Mouse (Mus musculus): Measurements from ENCODE around the gene Ptprb. TPM values are rescaled to one million over a fixed set of nuclear protein-coding genes. Genes with fewer than 3 reads are reported as not detected.

The Ptprb gene
- total RNA-seq, 1 experiment = 0.62 TPM

DNA sequence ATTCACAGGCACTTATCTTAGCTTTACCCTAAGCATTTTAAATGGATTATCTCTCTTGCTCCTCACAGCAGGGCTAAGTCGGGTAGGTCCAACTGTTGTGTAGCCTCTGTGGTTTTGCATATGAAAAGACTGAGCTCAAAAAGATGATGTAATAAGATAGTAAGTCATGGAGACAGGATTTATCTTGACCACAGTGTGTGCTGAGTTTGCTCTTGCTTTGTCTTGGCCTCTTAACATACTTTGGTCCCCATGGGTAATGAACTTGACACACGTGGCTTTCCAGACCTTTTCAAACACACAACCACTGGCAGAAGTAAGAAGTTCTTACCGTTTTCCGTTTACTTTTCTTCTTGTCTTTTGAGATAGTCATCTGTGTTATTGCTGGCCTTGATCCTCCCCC is 7.0 kb upstream of the Ptprb start:
- TF ChIP-seq HCFC1 (IDR thresholded peaks at IDR 0.05; ENCODE audit: borderline replicate concordance, insufficient read depth, low read length) (no peak), ZNF384 (IDR thresholded peaks at IDR 0.05; ENCODE audit: low read depth, low read length) (no peak), ZC3H11A (IDR thresholded peaks at IDR 0.05; ENCODE audit: borderline replicate concordance, low read depth, low read length) (no peak)
- no peak for DNase-seq (ENCODE audit: low read depth, low spot score)
- in situ Hi-C loops (cut with MboI; ENCODE audit: low sequenced_read_pairs in 2 of 2, unreplicated experiment in 2 of 2) = no loop called here

DNA sequence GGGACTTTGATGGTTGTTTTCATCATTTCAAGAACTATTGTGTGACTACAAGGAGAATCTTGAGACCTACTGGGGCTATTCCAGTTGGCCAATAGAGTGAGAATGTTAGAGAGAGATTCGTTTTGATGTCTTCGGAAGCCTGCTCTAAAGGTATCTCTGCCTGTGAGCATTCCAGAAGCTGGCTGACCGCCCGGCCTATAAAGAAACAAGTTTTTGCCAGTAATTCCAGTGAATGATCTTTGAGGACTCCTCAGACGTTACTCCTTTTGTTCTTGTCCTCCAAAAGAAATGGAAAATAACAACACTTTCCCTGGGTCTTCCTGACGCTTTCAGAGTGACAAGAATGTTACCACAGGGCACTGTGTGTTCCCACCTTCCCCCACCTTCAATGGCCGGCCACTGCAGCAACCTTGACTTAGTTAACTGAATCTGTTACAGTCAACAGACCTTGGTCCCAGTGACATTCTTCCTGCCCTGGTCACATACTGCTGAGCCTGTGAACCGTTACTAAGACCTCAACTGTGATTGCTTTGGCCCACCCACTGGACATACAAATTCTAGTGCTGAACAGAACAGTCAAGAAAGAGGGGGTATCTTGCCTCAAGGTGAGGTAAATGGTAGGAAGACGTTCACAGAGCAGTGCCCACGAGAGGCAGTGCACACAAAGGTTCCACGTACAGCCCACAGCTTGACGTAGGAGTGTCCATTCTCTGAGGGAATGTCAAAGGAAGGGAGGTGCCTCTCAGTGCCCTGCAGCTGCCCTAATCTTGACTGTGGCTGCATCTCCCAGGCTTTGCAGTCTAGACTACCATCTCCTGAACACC is 4.5 kb upstream of the Ptprb start:
- no peak for TF ChIP-seq ZNF384 (IDR thresholded peaks at IDR 0.05; ENCODE audit: low read depth, low read length)
- no peak for TF ChIP-seq HCFC1 (IDR thresholded peaks at IDR 0.05; ENCODE audit: borderline replicate concordance, insufficient read depth, low read length)
- TF ChIP-seq MAFK (IDR thresholded peaks at IDR 0.05; ENCODE audit: insufficient read depth, low read depth, low read length) = no peak
- TF ChIP-seq CHD2 (IDR thresholded peaks at IDR 0.05; ENCODE audit: low read depth, low read length) = no peak
- TF ChIP-seq ZC3H11A (IDR thresholded peaks at IDR 0.05; ENCODE audit: borderline replicate concordance, low read depth, low read length) = no peak
- H3K9me3 ChIP-seq (ENCODE audit: control insufficient read depth, insufficient read depth, low read depth, low read length) = no peaks in the 10 kb centered on the region
- H3K36me3 ChIP-seq (ENCODE audit: control insufficient read depth, insufficient read depth, low read length, poor library complexity, severe bottlenecking) = no peaks in the 10 kb centered on the region
- no peak for DNase-seq (ENCODE audit: low read depth, low spot score)
- H3K4me1 ChIP-seq (ENCODE audit: control insufficient read depth in 2 of 2, insufficient read depth in 2 of 2, low read length in 2 of 2, poor library complexity in 1 of 2) = peaks cover 0 to 4% of the 10 kb centered on the region in 2 experiments; a peak in 1 of 4 replicates
- H3K9ac ChIP-seq (ENCODE audit: insufficient read depth, low read depth, low read length, poor library complexity, severe bottlenecking) = no peak overlapping the region
- H3K27ac ChIP-seq (ENCODE audit: insufficient read depth, low read depth, low read length, poor library complexity, severe bottlenecking) = no peak overlapping the region
- H3K4me3 ChIP-seq (ENCODE audit: insufficient read depth in 1 of 2, low read depth in 1 of 2, low read length in 2 of 2, poor library complexity in 1 of 2, severe bottlenecking in 1 of 2) = no peak overlapping the region
- in situ Hi-C loops (cut with MboI; ENCODE audit: low sequenced_read_pairs in 2 of 2, unreplicated experiment in 2 of 2) = no loop called here

More for the DNA sequence above, 7.0 kb upstream of the Ptprb start:
- H3K4me3 ChIP-seq (ENCODE audit: insufficient read depth in 1 of 2, low read depth in 1 of 2, low read length in 2 of 2, poor library complexity in 1 of 2, severe bottlenecking in 1 of 2) = no peak overlapping the region
- no peaks in the 10 kb centered on the region for H3K36me3 ChIP-seq (ENCODE audit: control insufficient read depth, insufficient read depth, low read length, poor library complexity, severe bottlenecking)
- H3K9me3 ChIP-seq (ENCODE audit: control insufficient read depth, insufficient read depth, low read depth, low read length) = no peaks in the 10 kb centered on the region
- no peak overlapping the region for H3K9ac ChIP-seq (ENCODE audit: insufficient read depth, low read depth, low read length, poor library complexity, severe bottlenecking)
- H3K27ac ChIP-seq (ENCODE audit: insufficient read depth, low read depth, low read length, poor library complexity, severe bottlenecking) = no peak overlapping the region
- H3K4me1 ChIP-seq (ENCODE audit: control insufficient read depth in 2 of 2, insufficient read depth in 2 of 2, low read length in 2 of 2, poor library complexity in 1 of 2) = peaks cover 0 to 4% of the 10 kb centered on the region in 2 experiments; a peak in 1 of 4 replicates

DNA sequence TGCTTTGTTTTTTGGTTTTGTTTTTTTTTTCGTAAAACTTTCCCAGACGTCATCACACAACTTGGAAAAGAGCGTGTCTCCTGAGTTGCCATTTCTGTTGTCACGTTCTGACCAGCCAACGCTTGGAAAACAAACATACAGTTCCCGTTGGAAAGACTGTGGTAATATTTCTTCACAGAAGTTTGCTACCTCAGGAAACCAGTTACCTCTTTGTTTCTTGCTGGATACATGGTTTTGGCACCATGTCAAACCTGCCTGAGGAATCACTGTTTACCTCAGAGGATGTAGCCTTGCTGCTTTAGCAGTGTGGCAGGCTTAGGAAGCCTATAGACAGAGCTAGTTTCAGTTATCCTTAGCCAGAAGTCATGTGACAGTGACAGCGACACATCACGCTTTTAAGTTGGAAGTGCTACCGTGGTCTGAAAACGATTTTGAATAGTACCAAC is 3.8 kb upstream of the Ptprb start:
- in situ Hi-C loops (cut with MboI; ENCODE audit: low sequenced_read_pairs in 2 of 2, unreplicated experiment in 2 of 2) = no loop called here
- Histone ChIP-seq H3K9ac (ENCODE audit: insufficient read depth, low read depth, low read length, poor library complexity, severe bottlenecking) (no peak overlapping the region), H3K9me3 (ENCODE audit: control insufficient read depth, insufficient read depth, low read depth, low read length) (no peaks in the 10 kb centered on the region), H3K27ac (ENCODE audit: insufficient read depth, low read depth, low read length, poor library complexity, severe bottlenecking) (no peak overlapping the region), H3K4me3 (ENCODE audit: insufficient read depth in 1 of 2, low read depth in 1 of 2, low read length in 2 of 2, poor library complexity in 1 of 2, severe bottlenecking in 1 of 2) (no peak overlapping the region), H3K36me3 (ENCODE audit: control insufficient read depth, insufficient read depth, low read length, poor library complexity, severe bottlenecking) (no peaks in the 10 kb centered on the region), H3K4me1 (ENCODE audit: control insufficient read depth in 2 of 2, insufficient read depth in 2 of 2, low read length in 2 of 2, poor library complexity in 1 of 2) (peaks cover 0 to 4% of the 10 kb centered on the region in 2 experiments; a peak in 1 of 4 replicates)
- DNase-seq (ENCODE audit: low read depth, low spot score) = no peak
- no peak for TF ChIP-seq ZC3H11A (IDR thresholded peaks at IDR 0.05; ENCODE audit: borderline replicate concordance, low read depth, low read length)
- no peak for TF ChIP-seq ZNF384 (IDR thresholded peaks at IDR 0.05; ENCODE audit: low read depth, low read length)

DNA sequence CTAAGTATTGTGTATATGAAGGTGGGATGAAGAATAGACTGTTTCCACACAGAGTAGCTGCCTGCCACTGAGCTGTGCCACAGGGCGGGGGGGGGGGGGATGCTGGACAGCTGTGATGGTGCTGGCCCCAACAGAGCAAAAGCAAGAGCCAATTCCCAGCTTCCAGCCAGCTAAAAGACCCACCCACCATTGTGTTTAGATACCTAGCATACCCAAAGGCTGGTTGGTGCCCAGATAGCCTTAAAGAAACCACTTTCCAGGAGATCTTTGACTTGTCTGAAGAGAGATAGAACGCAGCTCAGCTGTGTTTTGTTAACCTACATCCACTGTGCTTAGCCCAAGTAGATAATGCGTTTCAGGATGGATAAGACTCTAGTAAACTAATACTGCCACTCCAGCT is 3.2 kb upstream of the Ptprb start:
- in situ Hi-C loops (cut with MboI; ENCODE audit: low sequenced_read_pairs in 2 of 2, unreplicated experiment in 2 of 2) = no loop called here
- Histone ChIP-seq H3K4me3 (ENCODE audit: insufficient read depth in 1 of 2, low read depth in 1 of 2, low read length in 2 of 2, poor library complexity in 1 of 2, severe bottlenecking in 1 of 2) (no peak overlapping the region), H3K36me3 (ENCODE audit: control insufficient read depth, insufficient read depth, low read length, poor library complexity, severe bottlenecking) (no peaks in the 10 kb centered on the region), H3K9me3 (ENCODE audit: control insufficient read depth, insufficient read depth, low read depth, low read length) (no peaks in the 10 kb centered on the region), H3K4me1 (ENCODE audit: control insufficient read depth in 2 of 2, insufficient read depth in 2 of 2, low read length in 2 of 2, poor library complexity in 1 of 2) (peaks cover 0 to 4% of the 10 kb centered on the region in 2 experiments; a peak in 1 of 4 replicates), H3K9ac (ENCODE audit: insufficient read depth, low read depth, low read length, poor library complexity, severe bottlenecking) (no peak overlapping the region), H3K27ac (ENCODE audit: insufficient read depth, low read depth, low read length, poor library complexity, severe bottlenecking) (no peak overlapping the region)
- TF ChIP-seq HCFC1 (IDR thresholded peaks at IDR 0.05; ENCODE audit: borderline replicate concordance, insufficient read depth, low read length) (no peak), ZNF384 (IDR thresholded peaks at IDR 0.05; ENCODE audit: low read depth, low read length) (no peak)
- no peak for DNase-seq (ENCODE audit: low read depth, low spot score)
